Mouse (Mus musculus) G1E (cell line): ENCODE measurements at regions not wholly inside any gene's neighbourhood (a gene's known extent, or its start where the extent isn't known, plus 50 kb on each side); places are given as distances from the start of the nearest gene placed in this dataset.

Experiments used
- CTCF ChIP-seq: IDR thresholded peaks from 2 replicates; pipeline ENCODE4 v1.5.1; 2012; ENCODE audit warnings: low read depth, low read length, inconsistent platforms, mixed read lengths
- GATA1 ChIP-seq: IDR thresholded peaks from 2 replicates; pipeline ENCODE4 v1.6.1; 2012; ENCODE audit warnings: borderline replicate concordance, low read length, inconsistent platforms, mixed read lengths
- TAL1 ChIP-seq: conservative IDR thresholded peaks from 2 replicates; pipeline ENCODE4 v1.6.1; 2012; ENCODE audit warnings: low read depth, low read length, inconsistent platforms, mixed read lengths

GRCm38 (mm10) chr15:62198194-62198593 lies 1275.4 kb upstream of the A1bg start:
- TF ChIP-seq CTCF (no peak), TAL1 (no peak), GATA1 (no peak)
